Mouse (Mus musculus) CD4-positive, CD25-positive, alpha-beta regulatory T cell, adult 2 months (primary cell): ENCODE measurements at regions not wholly inside any gene's neighbourhood (a gene's known extent, or its start where the extent isn't known, plus 50 kb on each side); places are given as distances from the start of the nearest gene placed in this dataset.

Source experiments
- DNase-seq: peaks from one replicate; pipeline ENCODE4 v3.0.0-alpha.2; 2012; ENCODE audit warnings: low read depth, low spot score

DNA sequence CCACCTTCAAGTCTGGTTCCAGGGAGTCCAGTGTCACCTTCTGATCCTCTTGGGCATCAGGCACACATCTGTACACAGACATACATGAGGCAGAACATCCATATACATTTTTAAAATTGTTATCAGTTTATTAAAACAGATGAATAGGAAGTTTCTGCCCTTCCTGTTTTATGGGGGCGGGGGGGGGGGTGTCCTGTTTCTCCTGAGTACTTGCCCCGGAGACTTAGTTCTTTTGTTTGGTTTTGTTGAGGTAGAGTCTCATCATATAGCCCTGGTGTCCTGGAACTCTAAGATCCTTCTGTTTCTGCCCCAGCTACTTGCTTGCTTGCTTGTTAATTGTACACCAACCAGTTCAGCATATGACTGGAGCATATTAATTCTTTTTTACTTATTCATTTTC, 85.0 kb upstream of the Xpo1 start:
- DNase-seq: no peak

- no peak for DNase-seq
These were observed 84.1 kb upstream of the Xpo1 start for GRCm38 (mm10) chr11:23171760-23172159.

DNA sequence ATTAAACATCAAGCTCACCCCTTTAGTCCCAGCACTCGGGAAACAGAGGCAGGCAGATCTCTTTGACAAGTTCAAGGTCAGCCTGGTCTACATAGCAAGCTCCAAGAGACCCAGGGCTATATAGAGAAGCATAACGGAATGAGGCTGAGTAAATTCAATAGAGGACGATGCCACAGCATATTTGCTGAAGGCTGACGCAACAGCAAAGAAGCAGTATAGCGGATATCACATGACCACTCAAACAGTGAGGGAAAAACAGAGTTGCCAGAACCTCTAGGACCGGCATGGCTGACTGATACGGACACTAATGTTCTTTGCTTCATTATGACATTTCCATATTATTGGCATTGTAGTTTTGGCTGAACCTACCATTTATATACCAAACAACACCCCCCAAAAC, 74.2 kb upstream of the Xpo1 start:
- DNase-seq: no peak

DNA sequence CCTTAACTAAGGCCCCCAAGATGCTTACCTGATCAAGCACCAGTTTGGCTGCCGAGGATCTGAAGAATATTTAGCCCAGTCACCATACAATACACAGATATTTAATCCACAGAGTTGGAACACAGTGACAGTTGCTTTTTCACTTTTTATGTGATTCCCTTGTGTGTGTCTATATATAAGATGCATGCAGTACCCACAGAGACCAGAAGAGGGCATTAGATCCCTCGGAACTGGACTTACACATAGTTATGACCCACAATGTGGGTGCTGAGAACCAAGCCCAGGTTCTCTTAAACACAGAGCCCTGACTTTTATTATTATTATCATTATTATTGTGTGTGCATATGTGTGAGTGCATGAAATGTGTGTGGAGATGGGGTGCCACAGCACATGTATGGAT, 70.6 kb upstream of the Xpo1 start:
- peak; percentile 12 for DNase-seq

DNA sequence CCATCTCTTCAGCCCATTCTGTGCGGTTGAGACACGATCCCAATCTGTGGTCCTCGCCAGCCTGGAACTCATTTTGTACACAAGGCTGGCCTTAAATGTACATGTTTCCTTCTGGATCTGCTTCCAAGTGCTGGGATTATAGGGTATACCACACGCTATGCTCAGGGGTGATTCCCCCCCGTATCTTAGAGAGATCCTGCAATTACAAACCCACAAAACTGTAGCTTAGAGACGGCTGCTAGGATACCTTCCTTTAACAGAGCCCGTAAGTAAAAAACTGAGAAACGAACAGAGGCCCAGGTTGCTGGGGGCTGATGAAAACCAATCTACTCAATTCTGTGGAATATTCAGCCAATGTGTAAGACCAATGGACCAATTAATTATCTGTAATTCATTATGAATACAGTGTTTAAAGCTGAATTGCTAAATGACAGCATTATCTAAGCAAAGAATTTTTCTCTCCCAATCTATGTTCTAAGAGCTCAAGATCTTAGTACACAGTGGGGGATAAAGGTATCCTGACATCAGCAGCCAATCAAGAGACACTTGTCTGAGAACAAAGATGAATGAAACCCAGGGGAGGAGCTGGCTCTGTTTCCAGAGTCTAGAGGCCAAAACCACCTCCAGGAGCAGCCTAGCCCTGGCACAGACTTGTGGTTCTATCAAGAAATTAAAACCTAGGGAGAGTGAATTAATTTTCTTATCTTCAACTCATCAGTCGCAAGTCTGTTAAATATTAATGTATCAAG, 54.0 kb upstream of the Xpo1 start:
- DNase-seq: no peak

GRCm38 (mm10) chr11:23203566-23203965, 52.3 kb upstream of the Xpo1 start:
- DNase-seq: no peak

GRCm38 (mm10) chr11:23204041-23204440, 51.8 kb upstream of the Xpo1 start:
- no peak for DNase-seq
